ENCODE assay signal across 1 mouse cellular context in genomic region chr6:3508151-3508550, GRCm38 (mm10). TPM values are rescaled to one million over a fixed set of nuclear protein-coding genes. Genes with fewer than 3 reads are reported as not detected.
"Had no signal": no experiment of that assay in that cellular context is flagged by ENCODE, and none has a peak within 500 bp of the region (broad histone marks: within the 10 kb centered on the region; RNA-seq: fewer than 3 reads in every experiment).

No protein-coding gene starts in this region.

RNA-seq across cellular contexts. Expression of gene Hepacam2, which starts 10.1 kb away (rescaled TPM):
- polyA plus RNA-seq: myocyte had no signal
